8 mouse cellular contexts compared by ENCODE assay signal in genomic region chr17:74316309-74316863, GRCm38 (mm10). TPM values are rescaled to one million over a fixed set of nuclear protein-coding genes. Genes with fewer than 3 reads are reported as not detected.
DNase-seq lines count a peak whose midpoint lies in the region; ATAC-seq and TF ChIP-seq lines count a peak whose summit lies in the region.

No protein-coding gene starts in this region.

- TF ChIP-seq CTCF in olfactory bulb, adult 2 months (IDR thresholded peaks at IDR 0.05; ENCODE audit: insufficient read depth, low read depth, low read length) = no peak

- H3K9ac ChIP-seq in lung, embryonic 15.5 days = peak overlapping the region; percentile 82

- peak overlapping the region; percentile 75 for H3K4me3 ChIP-seq in lung, embryonic 15.5 days
- peak overlapping the region; percentile 83 for H3K4me3 ChIP-seq in olfactory bulb, adult 2 months (ENCODE audit: insufficient read depth, low read depth, low read length)

- H3K27ac ChIP-seq in lung, embryonic 15.5 days = peak overlapping the region; percentile 92
- H3K27ac ChIP-seq in olfactory bulb, adult 2 months (ENCODE audit: insufficient read depth, low read depth, low read length) = peak overlapping the region; percentile 65

- H3K36me3 ChIP-seq in lung, embryonic 15.5 days = peaks cover 6% of the 10 kb centered on the region; the same call in 1 of the 2 replicates

- WGBS in lung, embryonic 15.5 days = under 1% methylated on average over 48 of the region's 48 CpGs
- 0% methylated on average over 48 of the region's 48 CpGs for WGBS in olfactory bulb, adult 2 months

- peaks cover 10% of the 10 kb centered on the region for H3K4me1 ChIP-seq in lung, embryonic 15.5 days
- no peaks in the 10 kb centered on the region for H3K4me1 ChIP-seq in olfactory bulb, adult 2 months (ENCODE audit: control insufficient read depth, insufficient read depth, low read length)

- peak; percentile 96 for TF ChIP-seq POLR2A in olfactory bulb, adult 2 months (IDR thresholded peaks at IDR 0.05; ENCODE audit: insufficient read depth, low read depth, low read length)

- no peaks in the 10 kb centered on the region for H3K27me3 ChIP-seq in lung, embryonic 15.5 days

- peak overlapping the region; percentile 64 for H3K4me2 ChIP-seq in lung, embryonic 15.5 days

- no peaks in the 10 kb centered on the region for H3K9me3 ChIP-seq in lung, embryonic 15.5 days

- peak; percentile 75 for DNase-seq in MEL-GATA-1-ER (ENCODE audit: extremely low read depth, low read depth)
- peak; percentile 85 for DNase-seq in cerebellum, adult 8-10 months
- DNase-seq in forelimb bud, embryonic 11.5 days (ENCODE audit: low read depth, low spot score) = peak; percentile 89
- DNase-seq in layer of hippocampus, adult 9-10 months (ENCODE audit: low spot score) = peak; percentile 67
- peak; percentile 79 for DNase-seq in thymus, adult 18-20 months

- peak; percentile 82 to 92 for ATAC-seq in hematopoietic stem cell, adult 5-6 weeks (replicated peaks in 1 of 2; ENCODE audit: insufficient read depth in 1 of 2, low FRiP score in 2 of 2, low TSS enrichment in 1 of 2, low read depth in 1 of 2, poor library complexity in 2 of 2, severe bottlenecking in 2 of 2)
- peak; percentile 97 for ATAC-seq in lung, embryonic 15.5 days (ENCODE audit: borderline replicate concordance, extremely low read depth, low FRiP score, low TSS enrichment)

RNA-seq across cellular contexts. Expression of gene Dpy30, which starts 7.4 kb away (rescaled TPM):
- 120 and 150 TPM in 2 replicates for total RNA-seq in hematopoietic stem cell, adult 5-6 weeks (2017)
- polyA plus RNA-seq in lung, embryonic 15.5 days (2015; fragmentation: Nextera tagmentation; extraction: Ambion mirVana) = 219 and 227 TPM in 2 replicates
- polyA plus RNA-seq in olfactory bulb, adult 2 months (2012; ENCODE audit: insufficient read depth, insufficient read length, low replicate concordance, missing spikeins) = not detected in 2 replicates

RNA-seq across cellular contexts. Expression of gene Memo1, which starts 21.1 kb away (rescaled TPM):
- total RNA-seq in hematopoietic stem cell, adult 5-6 weeks (2017) = 93.2 and 131 TPM in 2 replicates
- polyA plus RNA-seq in lung, embryonic 15.5 days (2015; fragmentation: Nextera tagmentation; extraction: Ambion mirVana) = 86.1 and 90.5 TPM in 2 replicates
- polyA plus RNA-seq in olfactory bulb, adult 2 months (2012; ENCODE audit: insufficient read depth, insufficient read length, low replicate concordance, missing spikeins) = not detected in 2 replicates

RNA-seq across cellular contexts. Expression of gene Spast, which starts 22.4 kb away (rescaled TPM):
- 64.4 and 74.5 TPM in 2 replicates for total RNA-seq in hematopoietic stem cell, adult 5-6 weeks (2017)
- 15.6 and 16.9 TPM in 2 replicates for polyA plus RNA-seq in lung, embryonic 15.5 days (2015; fragmentation: Nextera tagmentation; extraction: Ambion mirVana)
- not detected in 2 replicates for polyA plus RNA-seq in olfactory bulb, adult 2 months (2012; ENCODE audit: insufficient read depth, insufficient read length, low replicate concordance, missing spikeins)

Comparison
In these comparisons a context has a peak if more than half of its experiments do, and no peak if none do; other contexts are left out.
1. Peak in every context shown above with its lines: DNase-seq, ATAC-seq, H3K4me3 ChIP-seq and H3K27ac ChIP-seq.
2. RNA of gene Dpy30, which starts 7.4 kb away (polyA plus RNA-seq): 219 to 227 TPM in lung, embryonic 15.5 days; not detected in olfactory bulb, adult 2 months; every median in the first group is over 100 times any median in the second.